26 mouse cellular contexts compared by ENCODE assay signal in the genomic region with DNA sequence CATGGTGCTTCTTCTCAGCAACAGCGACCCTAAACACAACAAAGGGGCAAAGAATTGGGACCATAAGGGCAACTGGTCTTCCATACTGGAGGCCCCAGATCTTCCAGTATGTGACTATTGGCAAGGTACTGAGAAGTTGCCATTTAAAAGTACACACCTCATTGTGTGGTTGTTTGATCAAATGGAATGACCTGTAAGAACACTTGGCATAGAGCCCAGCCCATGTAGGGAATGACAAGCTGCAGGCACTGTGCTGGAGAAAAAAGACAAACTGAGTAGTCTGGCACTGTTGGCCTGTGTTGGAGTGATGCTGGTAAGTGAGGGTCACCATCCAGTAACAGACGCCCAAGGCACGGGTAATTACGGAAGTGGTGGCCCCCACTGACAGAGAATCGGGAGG.
DNase-seq lines count a peak whose midpoint lies in the region; ATAC-seq and TF ChIP-seq lines count a peak whose summit lies in the region.
"Had no signal": no experiment of that assay in that cellular context is flagged by ENCODE, and none has a peak within 500 bp of the region (broad histone marks: within the 10 kb centered on the region; RNA-seq: fewer than 3 reads in every experiment).

No protein-coding gene starts in this region.

- H3K9me3 ChIP-seq in lung, embryonic 14.5 days (ENCODE audit: low read depth, low read length): no peaks in the 10 kb centered on the region
- H3K9me3 ChIP-seq: embryonic facial prominence, embryonic 12.5 days; forebrain, embryonic 10.5 days; heart, embryonic 13.5 days; hindbrain, embryonic 10.5 days; hindbrain, embryonic 15.5 days; liver, embryonic 15.5 days; neural tube, embryonic 13.5 days had no signal

- H3K4me2 ChIP-seq in lung, embryonic 14.5 days: no peak overlapping the region
- H3K4me2 ChIP-seq: embryonic facial prominence, embryonic 12.5 days; heart, embryonic 13.5 days; hindbrain, embryonic 15.5 days; liver, embryonic 15.5 days; neural tube, embryonic 13.5 days had no signal

- H3K27me3 ChIP-seq in lung, embryonic 14.5 days (ENCODE audit: insufficient read depth, low read length): no peaks in the 10 kb centered on the region
- H3K27me3 ChIP-seq: embryonic facial prominence, embryonic 12.5 days; heart, embryonic 13.5 days; liver, embryonic 15.5 days had no signal

- H3K36me3 ChIP-seq in lung, embryonic 14.5 days (ENCODE audit: insufficient read depth): no peaks in the 10 kb centered on the region
- H3K36me3 ChIP-seq: embryonic facial prominence, embryonic 12.5 days; forebrain, embryonic 10.5 days; heart, embryonic 13.5 days; hindbrain, embryonic 10.5 days; hindbrain, embryonic 15.5 days; liver, embryonic 15.5 days; neural tube, embryonic 13.5 days had no signal

- no peak overlapping the region for H3K9ac ChIP-seq in lung, embryonic 14.5 days
- H3K9ac ChIP-seq: embryonic facial prominence, embryonic 12.5 days; forebrain, postnatal 0 days; heart, embryonic 13.5 days; hindbrain, embryonic 15.5 days; liver, embryonic 15.5 days; neural tube, embryonic 13.5 days had no signal

- H3K4me1 ChIP-seq in lung, embryonic 14.5 days (ENCODE audit: insufficient read depth): no peaks in the 10 kb centered on the region
- H3K4me1 ChIP-seq: embryonic facial prominence, embryonic 12.5 days; hindbrain, embryonic 15.5 days; liver, embryonic 15.5 days had no signal

- H3K4me3 ChIP-seq in lung, embryonic 14.5 days (ENCODE audit: low read depth, low read length): no peak overlapping the region
- H3K4me3 ChIP-seq: embryonic facial prominence, embryonic 12.5 days; forebrain, embryonic 10.5 days; heart, embryonic 13.5 days; hindbrain, embryonic 10.5 days; hindbrain, embryonic 15.5 days; liver, embryonic 15.5 days; neural tube, embryonic 13.5 days had no signal

- DNase-seq in cerebellum, postnatal 14 days: peak; percentile 27 to 55
- peak; percentile 23 for DNase-seq in kidney, adult 9 months
- DNase-seq in kidney, adult 18-20 months: no peak
- DNase-seq in lung, embryonic 14.5 days: peak; percentile 50
- DNase-seq in lung, postnatal 14 days: no peak
- peak; percentile 18 for DNase-seq in brain, adult 2 months (ENCODE audit: low read depth, low spot score)
- no peak for DNase-seq in T-cell, adult 2 months (ENCODE audit: low spot score)
- DNase-seq: adrenal gland, postnatal 36 days; cerebellum, adult 11 months; forebrain, postnatal 0 days; heart, postnatal 10 days; kidney, adult 11 months; kidney, postnatal 4 days; layer of hippocampus, postnatal 36 days; left cerebral cortex, postnatal 4 days; right cerebral cortex, postnatal 4 days; thymus, postnatal 4 days had no signal

- 56% methylated on average over 5 of the region's 5 CpGs for WGBS in lung, embryonic 14.5 days

- no peak for TF ChIP-seq CTCF in lung, embryonic 14.5 days (IDR thresholded peaks at IDR 0.05; ENCODE audit: low read depth)

- ATAC-seq in cerebellum, adult (ENCODE audit: insufficient number of reproducible peaks, low FRiP score, low TSS enrichment): no peak
- no peak for ATAC-seq in lung, embryonic 14.5 days (ENCODE audit: insufficient read depth)
- ATAC-seq: forebrain, postnatal 0 days; inflammation-experienced regulatory T-cells, adult 6 months had no signal

- H3K27ac ChIP-seq in lung, embryonic 14.5 days (ENCODE audit: low read depth): no peak overlapping the region
- H3K27ac ChIP-seq: embryonic facial prominence, embryonic 12.5 days; forebrain, embryonic 10.5 days; heart, embryonic 13.5 days; hindbrain, embryonic 10.5 days; hindbrain, embryonic 15.5 days; liver, embryonic 15.5 days; neural tube, embryonic 13.5 days had no signal

Comparison
In these comparisons a context has a peak if more than half of its experiments do, and no peak if none do; other contexts are left out.
1. DNase-seq: peak in cerebellum, postnatal 14 days (2 of 2), kidney, adult 9 months (single experiment), lung, embryonic 14.5 days (single experiment) and brain, adult 2 months (single experiment); none in kidney, adult 18-20 months (single experiment), lung, postnatal 14 days (single experiment) and T-cell, adult 2 months (single experiment).